Mouse (Mus musculus): ENCODE results near the gene Znrf2. TPM values are rescaled to one million over a fixed set of nuclear protein-coding genes. Genes with fewer than 3 reads are reported as not detected.

Gene Znrf2
- polyA plus RNA-seq, 1 experiment from 2014 or later = 5.2 TPM

- H3K27me3 ChIP-seq (ENCODE audit: control insufficient read depth, insufficient read depth, low read length) = no peaks in the 10 kb centered on the region
- 68% methylated on average over 3 of the region's 3 CpGs for WGBS
- H3K9ac ChIP-seq (ENCODE audit: low read length) = no peak overlapping the region
Observed at GRCm38 (mm10) chr6:54848546-54848945, 31.8 kb downstream of the Znrf2 start.

DNA sequence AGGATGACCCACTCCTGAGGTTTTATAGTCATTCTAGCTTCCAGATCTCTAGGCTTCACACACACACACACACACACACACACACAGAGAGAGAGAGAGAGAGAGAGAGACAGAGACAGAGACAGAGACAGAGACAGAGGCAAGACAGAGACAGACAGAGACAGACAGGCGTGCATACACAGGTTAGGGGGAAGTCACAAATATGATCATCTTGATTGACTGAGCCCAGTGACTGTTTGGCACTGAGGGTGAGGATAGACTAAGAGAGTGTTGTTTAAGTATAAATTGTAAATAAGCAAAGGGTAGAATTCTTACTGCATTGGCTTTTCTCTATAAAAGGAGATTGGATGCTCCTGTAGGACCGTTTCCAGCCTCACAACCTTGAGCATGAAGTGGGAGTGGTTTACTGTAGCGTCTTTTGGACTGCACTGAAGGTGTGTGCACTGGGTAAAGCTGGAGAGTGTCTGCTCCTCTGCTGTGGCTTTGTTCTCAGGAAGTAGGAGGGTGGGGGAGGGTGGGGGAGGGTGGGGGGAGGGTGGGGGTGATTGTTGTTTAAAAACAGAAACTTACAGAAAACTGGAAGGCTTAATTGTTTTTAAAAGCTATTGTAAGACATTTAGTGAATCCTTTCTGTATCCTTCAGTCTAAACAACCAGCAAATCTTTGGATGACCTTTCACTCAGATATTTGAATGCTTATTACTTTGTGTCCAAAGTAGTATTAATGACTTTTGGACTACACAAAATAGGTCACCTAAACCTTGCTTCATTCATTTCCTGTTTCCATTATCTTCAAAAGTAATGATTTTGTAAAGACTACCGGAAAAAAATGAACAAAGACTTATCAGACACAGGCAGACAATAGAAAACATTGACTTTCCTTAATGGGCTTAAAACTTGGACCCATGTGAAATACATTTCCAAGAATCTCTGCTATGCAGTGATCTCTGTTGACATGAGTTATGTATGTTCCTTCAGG, 32.8 kb downstream of the Znrf2 start:
- no peak overlapping the region for H3K27ac ChIP-seq (replicated peaks)
- ATAC-seq (ENCODE audit: low FRiP score, low TSS enrichment) (no peak), DNase-seq (ENCODE audit: low spot score) (no peak)
- no peak overlapping the region for H3K4me2 ChIP-seq (replicated peaks; ENCODE audit: low read depth)
- no peaks in the 10 kb centered on the region for H3K36me3 ChIP-seq (ENCODE audit: control insufficient read depth, insufficient read depth, low read length)
- H3K9ac ChIP-seq (ENCODE audit: low read length) = no peak overlapping the region
- no peaks in the 10 kb centered on the region; the same call in 1 of the 2 replicates for H3K4me1 ChIP-seq (replicated peaks; ENCODE audit: control insufficient read depth, insufficient read depth)
- no peaks in the 10 kb centered on the region for H3K9me3 ChIP-seq (ENCODE audit: control insufficient read depth, low read length)
- WGBS = 17% methylated on average over 4 of the region's 4 CpGs
- H3K27me3 ChIP-seq (ENCODE audit: control insufficient read depth, insufficient read depth, low read length) = no peaks in the 10 kb centered on the region
- H3K4me3 ChIP-seq (ENCODE audit: low read depth, low read length) = no peak overlapping the region
- TF ChIP-seq EP300 (optimal IDR thresholded peaks at IDR 0.05) (no peak), CTCF (IDR thresholded peaks at IDR 0.05; ENCODE audit: low read depth) (no peak)

More at GRCm38 (mm10) chr6:54848546-54848945, 31.8 kb downstream of the Znrf2 start:
- Histone ChIP-seq H3K27ac (replicated peaks) (no peak overlapping the region), H3K9me3 (ENCODE audit: control insufficient read depth, low read length) (no peaks in the 10 kb centered on the region), H3K4me3 (ENCODE audit: low read depth, low read length) (no peak overlapping the region), H3K36me3 (ENCODE audit: control insufficient read depth, insufficient read depth, low read length) (no peaks in the 10 kb centered on the region), H3K4me2 (replicated peaks; ENCODE audit: low read depth) (no peak overlapping the region), H3K4me1 (replicated peaks; ENCODE audit: control insufficient read depth, insufficient read depth) (no peaks in the 10 kb centered on the region; the same call in 1 of the 2 replicates)
- DNase-seq (ENCODE audit: low spot score) = no peak
- TF ChIP-seq CTCF (IDR thresholded peaks at IDR 0.05; ENCODE audit: low read depth) = no peak
- no peak for ATAC-seq (ENCODE audit: low FRiP score, low TSS enrichment)

- no peak for ATAC-seq (ENCODE audit: low FRiP score, low TSS enrichment)
- 57% methylated on average over 4 of the region's 4 CpGs for WGBS
Observed at GRCm38 (mm10) chr6:54851778-54852177, 35.1 kb downstream of the Znrf2 start.

DNA sequence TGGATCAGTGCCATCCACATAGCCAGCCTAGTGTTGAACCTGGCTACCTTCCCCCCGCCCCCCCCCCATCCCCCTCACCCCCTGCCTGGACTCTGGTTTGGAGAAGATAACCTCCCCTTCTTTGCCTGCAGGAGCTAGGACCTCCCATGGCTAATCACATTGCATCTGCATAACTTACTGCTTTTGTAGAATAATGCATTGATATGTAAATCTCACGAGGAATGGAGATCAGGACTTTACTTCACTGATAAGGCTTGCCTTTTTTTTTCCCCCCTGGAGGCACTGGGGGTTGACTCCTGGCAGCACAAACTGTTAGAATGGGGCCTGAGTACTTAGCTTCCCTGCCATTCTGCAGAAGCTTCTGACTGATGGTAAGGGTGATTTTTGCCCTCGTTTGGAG, 36.0 kb downstream of the Znrf2 start:
- H3K4me1 ChIP-seq (replicated peaks; ENCODE audit: control insufficient read depth, insufficient read depth) = no peaks in the 10 kb centered on the region; the same call in 1 of the 2 replicates
- WGBS = 28% methylated on average over 3 of the region's 3 CpGs

More at GRCm38 (mm10) chr6:54851778-54852177, 35.1 kb downstream of the Znrf2 start:
- Histone ChIP-seq H3K9ac (ENCODE audit: low read length) (no peak overlapping the region), H3K27ac (replicated peaks) (no peak overlapping the region), H3K9me3 (ENCODE audit: control insufficient read depth, low read length) (no peaks in the 10 kb centered on the region), H3K4me2 (replicated peaks; ENCODE audit: low read depth) (no peak overlapping the region), H3K4me1 (replicated peaks; ENCODE audit: control insufficient read depth, insufficient read depth) (no peaks in the 10 kb centered on the region; the same call in 1 of the 2 replicates), H3K4me3 (ENCODE audit: low read depth, low read length) (no peak overlapping the region), H3K36me3 (ENCODE audit: control insufficient read depth, insufficient read depth, low read length) (no peaks in the 10 kb centered on the region), H3K27me3 (ENCODE audit: control insufficient read depth, insufficient read depth, low read length) (no peaks in the 10 kb centered on the region)
- DNase-seq (ENCODE audit: low spot score) = no peak
- TF ChIP-seq EP300 (optimal IDR thresholded peaks at IDR 0.05) = no peak
- TF ChIP-seq CTCF (IDR thresholded peaks at IDR 0.05; ENCODE audit: low read depth) = no peak

DNA sequence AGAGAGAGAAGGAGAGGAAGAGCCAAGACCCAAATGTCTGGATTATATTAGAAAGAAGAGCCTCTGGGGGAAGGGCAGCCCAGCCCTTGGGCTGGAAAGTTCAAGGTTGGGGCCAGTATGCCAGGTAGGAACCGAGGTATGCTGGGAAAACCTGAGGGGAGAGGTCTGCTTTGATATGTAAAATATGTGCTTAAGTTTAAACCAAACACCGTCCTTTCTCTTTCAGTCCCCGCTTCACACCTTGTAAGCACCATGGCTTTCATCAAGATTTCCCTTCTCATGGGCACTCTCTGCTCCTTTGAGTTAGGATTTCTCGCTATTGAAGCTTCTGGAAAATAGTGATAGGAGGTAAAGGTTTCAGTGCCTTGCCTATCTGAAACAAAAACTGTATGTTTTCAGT, 38.1 kb downstream of the Znrf2 start:
- H3K9ac ChIP-seq (ENCODE audit: low read length) = no peak overlapping the region
- ATAC-seq (ENCODE audit: low FRiP score, low TSS enrichment) (no peak), DNase-seq (ENCODE audit: low spot score) (no peak)
- no peak overlapping the region for H3K4me2 ChIP-seq (replicated peaks; ENCODE audit: low read depth)
- 43% methylated on average over 4 of the region's 4 CpGs for whole genome bisulfite sequencing
- H3K4me3 ChIP-seq (ENCODE audit: low read depth, low read length) = no peak overlapping the region
- H3K27me3 ChIP-seq (ENCODE audit: control insufficient read depth, insufficient read depth, low read length) = no peaks in the 10 kb centered on the region
- H3K36me3 ChIP-seq (ENCODE audit: control insufficient read depth, insufficient read depth, low read length) = no peaks in the 10 kb centered on the region
- no peak overlapping the region for H3K27ac ChIP-seq (replicated peaks)
- no peak for TF ChIP-seq EP300 (optimal IDR thresholded peaks at IDR 0.05)
- TF ChIP-seq CTCF (IDR thresholded peaks at IDR 0.05; ENCODE audit: low read depth) = no peak
- H3K4me1 ChIP-seq (replicated peaks; ENCODE audit: control insufficient read depth, insufficient read depth) = no peaks in the 10 kb centered on the region; the same call in 1 of the 2 replicates
- H3K9me3 ChIP-seq (ENCODE audit: control insufficient read depth, low read length) = no peaks in the 10 kb centered on the region

More for the DNA sequence above, 36.0 kb downstream of the Znrf2 start:
- H3K27ac ChIP-seq (replicated peaks) = no peak overlapping the region
- H3K4me3 ChIP-seq (ENCODE audit: low read depth, low read length) = no peak overlapping the region
- no peak overlapping the region for H3K4me2 ChIP-seq (replicated peaks; ENCODE audit: low read depth)
- TF ChIP-seq EP300 (optimal IDR thresholded peaks at IDR 0.05) (no peak), CTCF (IDR thresholded peaks at IDR 0.05; ENCODE audit: low read depth) (no peak)
- no peak overlapping the region for H3K9ac ChIP-seq (ENCODE audit: low read length)
- no peaks in the 10 kb centered on the region for H3K27me3 ChIP-seq (ENCODE audit: control insufficient read depth, insufficient read depth, low read length)
- H3K36me3 ChIP-seq (ENCODE audit: control insufficient read depth, insufficient read depth, low read length) = no peaks in the 10 kb centered on the region
- DNase-seq (ENCODE audit: low spot score) = no peak
- ATAC-seq (ENCODE audit: low FRiP score, low TSS enrichment) = no peak
- no peaks in the 10 kb centered on the region for H3K9me3 ChIP-seq (ENCODE audit: control insufficient read depth, low read length)

Data from stomach, postnatal 0 days (tissue).